Mouse (Mus musculus): Measurements from ENCODE around the gene Olfr513.

Olfr513 gene

DNA sequence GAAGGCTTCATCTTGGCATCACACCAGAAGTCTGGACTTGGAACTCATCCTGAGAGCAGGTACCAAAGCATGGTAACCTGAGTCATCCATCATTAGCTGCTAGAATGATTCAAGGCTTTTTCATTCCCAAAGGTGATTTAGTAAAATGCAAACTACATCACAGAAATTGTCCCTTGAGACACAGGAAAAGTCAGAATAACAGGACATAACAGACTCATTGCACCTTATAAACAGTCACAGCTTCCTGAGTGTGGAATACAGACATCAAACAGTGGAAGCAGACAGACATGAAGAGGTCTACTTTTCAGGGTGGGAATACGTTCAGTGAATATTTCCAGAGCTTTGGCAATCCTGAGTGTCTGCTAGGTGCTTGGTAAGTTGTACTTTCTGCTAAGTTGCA lies at the start of gene Olfr513:
Olfr513 (plus strand) TSS at position 301 of the 400 bp plus-strand sequence.
- DNase-seq (ENCODE audit: low spot score), result no peak

DNA sequence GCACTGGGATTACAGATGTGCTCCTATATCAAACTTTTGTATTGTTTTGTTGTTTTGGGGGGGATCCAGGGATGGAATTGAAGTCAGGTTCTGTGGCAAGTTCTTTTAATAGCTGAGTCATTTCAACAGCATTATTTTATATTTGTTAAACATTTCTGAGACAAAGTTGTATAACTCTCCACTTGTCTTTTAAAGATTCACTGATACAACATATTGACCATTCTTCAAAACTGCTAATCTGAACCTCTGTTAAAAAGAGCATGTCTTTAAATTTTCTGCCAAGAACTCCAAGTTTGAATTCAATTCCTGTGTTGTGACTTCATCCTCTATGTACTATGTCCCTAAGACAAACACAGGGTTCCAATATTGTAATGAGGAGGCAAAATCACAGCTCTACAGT lies 37.8 kb upstream of the Olfr513 start, which contains the start of gene Olfr512:
Olfr512 (plus strand) TSS at position 301 of the 400 bp plus-strand sequence.
- no peak for DNase-seq (ENCODE audit: low spot score)

DNA sequence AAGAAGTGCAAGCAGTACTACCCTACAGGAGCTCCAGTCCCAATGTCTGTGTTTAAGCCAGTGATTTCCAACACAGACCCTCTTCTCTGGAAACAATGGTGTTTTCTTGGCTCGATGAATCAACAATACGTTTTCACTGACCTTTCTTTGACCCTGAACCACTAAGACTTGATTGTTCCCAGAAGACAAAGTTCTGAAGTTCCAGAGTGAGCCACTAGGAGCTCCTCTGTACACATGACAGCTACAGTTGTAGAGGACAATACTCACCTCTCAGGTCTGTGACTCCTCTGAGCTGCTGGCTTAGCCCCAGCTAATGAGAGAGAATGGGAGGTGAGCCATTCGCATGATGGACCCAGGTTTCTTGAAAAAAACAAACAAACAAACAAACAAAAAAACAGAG lies 9.6 kb downstream of the Olfr513 start:
- no peak for DNase-seq (ENCODE audit: low spot score)

DNA sequence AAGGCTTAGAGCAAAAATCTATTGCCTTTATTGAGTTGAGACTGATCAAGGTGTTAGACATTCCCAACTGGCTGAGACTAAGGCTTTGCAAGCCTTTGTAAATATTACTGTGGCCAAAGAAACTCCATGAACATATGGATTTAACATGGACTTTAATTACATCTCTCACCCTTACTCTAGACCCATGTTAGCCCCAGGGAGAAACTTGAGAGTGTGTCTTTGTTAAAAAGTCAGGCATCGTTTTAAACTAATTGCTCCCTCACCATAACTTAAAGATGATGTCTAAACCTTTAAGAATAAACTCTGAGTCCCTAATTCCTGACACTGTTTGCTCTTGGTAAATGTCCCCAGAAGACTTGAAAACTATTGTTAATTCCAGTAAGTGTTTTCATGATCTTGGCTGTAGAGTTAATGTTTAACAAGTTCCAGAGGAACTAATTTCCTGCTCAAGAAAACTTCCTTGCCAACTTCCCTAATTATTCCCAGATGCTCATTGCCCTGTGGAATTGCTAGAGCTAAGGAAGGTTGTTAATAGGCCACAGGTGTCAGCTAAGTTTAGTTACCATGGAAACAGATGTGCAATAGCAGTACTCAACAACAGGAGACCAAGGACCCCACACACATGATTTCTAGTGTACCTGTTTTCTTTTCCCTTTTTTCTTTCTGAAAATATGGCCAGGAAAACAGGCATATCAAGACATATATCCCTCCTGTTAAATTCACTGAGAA lies 46.6 kb downstream of the Olfr513 start:
- no peak for DNase-seq (ENCODE audit: low spot score)
